Mouse (Mus musculus) left cerebral cortex, postnatal 36 days (tissue): Measurements from ENCODE around the gene Kdm1b. TPM values are rescaled to one million over a fixed set of nuclear protein-coding genes. Genes with fewer than 3 reads are reported as not detected.

Source experiments
- total RNA-seq, 2 experiments: library from RNA; stranded (reverse); gene quantifications; 2 replicates each; pipeline ENCODE4 v1.2.3; 2021

Kdm1b gene
- total RNA-seq, 2 experiments from 2014 or later, result 7.7 to 9.9 TPM

Other genes starting within 250 kb of the Kdm1b start
- 10 to 100 TPM; 22.6 to 22.8 TPM for gene Kif13a, start 113.6 kb upstream of the Kdm1b start, total RNA-seq
- 10 to 100 TPM; 16.0 to 18.2 TPM for gene Nhlrc1, start 28.6 kb upstream of the Kdm1b start, total RNA-seq
- gene Tpmt, start 1.2 kb downstream of the Kdm1b start, total RNA-seq, result 1 to 10 TPM; 9.7 to 10.0 TPM
- 10 to 100 TPM; 45.4 to 55.7 TPM for gene Dek, start 62.7 kb downstream of the Kdm1b start, total RNA-seq
- gene Rnf144b, start 79.2 kb downstream of the Kdm1b start, total RNA-seq, result 10 to 100 TPM; 20.2 to 25.2 TPM